Mouse (Mus musculus) intestine, embryonic 15.5 days (tissue): ENCODE results near the gene Zdhhc16. TPM values are rescaled to one million over a fixed set of nuclear protein-coding genes. Genes with fewer than 3 reads are reported as not detected.
"Not testable (repeated sequence)": the region's sequence is repeated elsewhere in the genome, so short reads cannot be mapped to it uniquely, and the experiment has no call there.

Experiments
- ATAC-seq: fragments of 200-750 bp; cut with Nextera tagmentation; 2 replicates; pipeline ENCODE4 v1.8.0; 2017; ENCODE audit warnings: moderate TSS enrichment, moderate library complexity
- H3K27ac ChIP-seq: fragments of 300-500 bp; sonication (generic); 2 replicates; pipeline ENCODE4 v1.5.1; 2015; ENCODE audit warnings: mild to moderate bottlenecking, inconsistent platforms
- H3K27me3 ChIP-seq: fragments of 300-500 bp; sonication (generic); replicated peaks from 2 replicates; pipeline ENCODE4 v1.6.1; 2015; ENCODE audit warnings: inconsistent platforms
- H3K36me3 ChIP-seq: fragments of 300-500 bp; sonication (generic); 2 replicates; pipeline ENCODE4 v1.6.1; 2015; ENCODE audit warnings: inconsistent platforms
- H3K4me1 ChIP-seq: fragments of 300-500 bp; sonication (generic); replicated peaks from 2 replicates; pipeline ENCODE4 v1.6.1; 2015; ENCODE audit warnings: inconsistent platforms
- H3K4me2 ChIP-seq: fragments of 300-500 bp; sonication (generic); replicated peaks from 2 replicates; pipeline ENCODE4 v1.6.1; 2015; ENCODE audit warnings: mild to moderate bottlenecking, inconsistent platforms
- H3K4me3 ChIP-seq: fragments of 300-500 bp; sonication (generic); replicated peaks from 2 replicates; pipeline ENCODE4 v1.5.1; 2015; ENCODE audit warnings: inconsistent platforms
- H3K9ac ChIP-seq: fragments of 300-500 bp; sonication (generic); 2 replicates; pipeline ENCODE4 v1.6.1; 2015; ENCODE audit warnings: inconsistent platforms
- H3K9me3 ChIP-seq: fragments of 300-500 bp; sonication (generic); 2 replicates; pipeline ENCODE4 v1.6.1; 2016; ENCODE audit warnings: inconsistent platforms
- WGBS: fragments of 180-500 bp; shearing (Covaris S2); methylation state at CpG from one replicate; pipeline ENCODE4 v1.1.7; 2015; 5-methylcytosine and 5-hydroxymethylcytosine counted together
- polyA plus RNA-seq: library from polyadenylated mRNA; unstranded; fragments of >200 nt; fragmentation: Nextera tagmentation; extraction: Ambion mirVana; gene quantifications from 2 replicates; pipeline ENCODE4 v1.2.1, GENCODE M21; 2015

The Zdhhc16 gene
- polyA plus RNA-seq, 1 experiment from 2014 or later, result 67.1 TPM

DNA sequence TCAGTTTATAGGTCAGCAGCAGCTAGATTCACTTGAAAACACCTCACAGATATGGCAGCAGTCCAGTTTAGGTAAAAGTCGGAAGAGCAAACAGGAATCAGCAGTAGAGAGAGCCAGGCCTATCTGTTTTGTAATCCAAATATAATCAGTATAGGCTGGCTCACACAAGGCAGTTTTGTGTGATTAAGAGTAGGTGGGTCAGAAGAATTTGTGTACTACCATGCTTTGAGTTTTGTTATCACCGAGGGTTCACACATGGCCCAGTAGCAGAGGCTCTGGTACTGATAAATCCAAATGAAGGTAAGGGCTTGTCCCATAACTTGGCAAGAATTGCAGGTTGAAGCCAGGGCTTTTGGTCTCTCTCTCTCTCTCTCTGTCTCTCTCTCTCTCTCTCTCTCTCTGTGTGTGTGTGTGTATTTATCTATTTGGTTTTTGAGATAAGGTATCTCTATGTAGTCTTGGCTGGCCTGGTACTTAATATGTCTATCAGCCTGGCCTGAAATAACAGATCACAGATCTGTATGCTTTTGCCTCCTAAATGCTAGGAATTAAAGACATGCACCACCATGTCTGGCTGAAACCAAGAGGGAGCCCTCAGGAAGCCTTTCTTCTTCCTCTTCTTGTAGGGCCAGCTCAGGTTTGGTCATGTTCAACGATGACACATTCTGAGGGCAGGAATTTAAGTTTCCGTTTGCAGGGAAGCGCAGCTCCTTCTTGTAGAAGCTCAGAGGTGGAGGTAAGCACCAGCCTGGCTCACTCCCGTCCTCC, 26.8 kb upstream of the Zdhhc16 start:
- WGBS, result 48% methylated on average over 6 of the region's 6 CpGs
- no peaks in the 10 kb centered on the region for H3K36me3 ChIP-seq
- H3K27me3 ChIP-seq, result no peaks in the 10 kb centered on the region
- ATAC-seq, result no peak
- no peak overlapping the region for H3K27ac ChIP-seq
- H3K9me3 ChIP-seq, result no peaks in the 10 kb centered on the region
- peaks cover 13% of the 10 kb centered on the region for H3K4me1 ChIP-seq
- no peak overlapping the region for H3K9ac ChIP-seq
- H3K4me3 ChIP-seq, result no peak overlapping the region
- no peak overlapping the region for H3K4me2 ChIP-seq

GRCm38 (mm10) chr19:41907079-41907760, 26.1 kb upstream of the Zdhhc16 start:
- peaks cover 13% of the 10 kb centered on the region for H3K4me1 ChIP-seq
- no peak for ATAC-seq
- no peak overlapping the region for H3K9ac ChIP-seq
- no peak overlapping the region for H3K4me3 ChIP-seq
- 0 out of 2 replicates have a peak overlapping the region, but pooled peaks have one; percentile 12 for H3K4me2 ChIP-seq
- H3K27me3 ChIP-seq, result no peaks in the 10 kb centered on the region
- no peaks in the 10 kb centered on the region for H3K9me3 ChIP-seq
- no peak overlapping the region; the same call in 1 of the 2 replicates for H3K27ac ChIP-seq
- 31% methylated on average over 8 of the region's 8 CpGs for WGBS
- no peaks in the 10 kb centered on the region for H3K36me3 ChIP-seq

DNA sequence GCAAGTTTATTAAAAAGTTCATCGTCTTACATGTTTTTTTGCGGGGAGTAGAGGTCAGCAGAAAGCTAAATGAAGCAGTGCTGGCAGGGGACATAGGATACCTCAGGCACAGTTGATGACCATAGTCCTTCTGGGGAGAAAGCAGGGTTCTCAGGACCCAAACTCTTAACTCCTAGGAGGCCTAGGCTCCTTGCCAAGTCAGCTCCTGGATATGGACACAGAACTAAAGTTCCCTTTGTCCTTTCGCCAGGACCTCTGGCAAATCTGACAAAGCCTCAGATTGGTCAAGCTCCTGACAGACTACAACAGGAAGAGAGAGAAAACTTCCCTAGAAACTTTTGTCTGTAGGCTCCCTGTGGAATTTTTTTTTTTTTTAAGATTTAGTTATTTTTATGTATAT, 24.5 kb upstream of the Zdhhc16 start:
- ATAC-seq, result no peak
- 85% methylated on average over 3 of the region's 3 CpGs for WGBS

DNA sequence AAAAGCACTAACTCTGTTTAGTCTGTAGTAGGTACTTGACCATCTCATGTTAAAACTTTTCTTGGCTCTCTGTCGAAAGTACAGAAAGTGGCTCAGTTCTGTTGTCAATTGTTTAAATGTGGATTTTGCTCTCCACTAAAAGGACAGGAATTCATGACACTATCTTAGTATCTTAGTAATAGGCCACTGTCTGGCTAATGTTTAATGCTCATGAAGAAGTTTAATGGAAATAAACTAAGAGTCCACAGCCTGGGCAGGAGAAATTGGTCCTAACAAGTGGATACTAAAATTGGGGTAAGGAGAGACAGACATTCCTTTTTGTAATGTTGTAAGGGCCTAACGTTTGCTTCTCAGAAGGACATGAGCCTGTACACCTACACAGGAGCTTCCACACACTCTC, 22.9 kb upstream of the Zdhhc16 start:
- no peak for ATAC-seq
- Histone ChIP-seq H3K36me3 (no peaks in the 10 kb centered on the region), H3K4me1 (peaks cover 21% of the 10 kb centered on the region), H3K9me3 (no peaks in the 10 kb centered on the region), H3K27me3 (no peaks in the 10 kb centered on the region), H3K4me2 (no peak overlapping the region), H3K9ac (no peak overlapping the region), H3K4me3 (no peak overlapping the region), H3K27ac (peak overlapping the region; percentile 94; the same call in 1 of the 2 replicates)
- 81% methylated on average over 2 of the region's 2 CpGs for WGBS

More for the DNA sequence above, 24.5 kb upstream of the Zdhhc16 start:
- no peak overlapping the region for H3K4me3 ChIP-seq
- H3K27me3 ChIP-seq, result no peaks in the 10 kb centered on the region
- H3K9ac ChIP-seq, result no peak overlapping the region
- no peak overlapping the region for H3K27ac ChIP-seq
- H3K4me2 ChIP-seq, result no peak overlapping the region
- H3K36me3 ChIP-seq, result no peaks in the 10 kb centered on the region
- H3K4me1 ChIP-seq, result peaks cover 18% of the 10 kb centered on the region
- no peaks in the 10 kb centered on the region for H3K9me3 ChIP-seq

DNA sequence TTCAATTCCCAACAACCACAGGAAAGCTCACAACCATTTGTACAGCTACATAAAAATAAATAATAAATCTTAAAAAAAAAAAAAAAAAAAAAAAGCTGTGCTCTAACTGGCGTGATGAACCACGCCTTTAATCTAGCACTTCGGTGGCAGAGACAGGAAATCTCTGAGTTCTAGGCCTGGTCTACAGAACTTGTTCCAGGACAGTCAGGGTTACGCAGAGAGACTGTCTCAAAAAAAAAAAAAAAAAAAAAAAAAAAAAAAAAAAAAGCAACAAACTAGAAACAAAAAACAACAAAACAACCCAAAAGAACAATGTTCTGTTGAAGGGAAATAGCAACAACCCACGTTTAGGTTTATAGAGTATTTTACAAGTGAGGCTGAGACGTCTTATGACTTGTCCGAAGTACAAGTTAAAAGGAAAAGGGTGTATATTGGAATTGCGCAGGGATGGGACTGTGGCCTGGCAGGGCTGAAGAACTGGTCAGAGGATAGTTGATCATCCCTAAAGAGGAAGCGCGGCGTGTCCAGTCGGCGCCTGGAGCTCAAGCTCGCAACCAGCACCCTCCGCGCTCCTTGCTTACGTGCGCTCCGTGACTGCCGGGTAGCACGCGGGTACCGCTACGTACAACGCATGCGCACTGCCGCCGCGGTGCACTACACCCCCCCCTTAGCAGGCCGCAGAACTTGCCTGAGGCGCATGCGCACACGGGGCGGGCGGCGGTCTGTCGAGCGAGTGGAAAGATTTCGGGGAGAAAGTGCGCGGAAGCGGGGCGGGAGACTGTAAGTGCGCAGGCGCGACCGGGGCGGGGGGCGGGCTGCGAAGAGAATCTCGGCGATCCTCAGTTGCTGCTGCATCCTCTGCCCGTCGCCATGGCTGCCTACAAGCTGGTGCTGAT, 21.9 kb upstream of the Zdhhc16 start, which contains the start of gene Pgam1:
Pgam1 (plus strand) TSS at position 746 of the 896 bp plus-strand sequence.
- Histone ChIP-seq H3K36me3 (peaks cover 8% of the 10 kb centered on the region), H3K27ac (peak within 1 kb of the TSS; percentile 94), H3K4me2 (peak within 1 kb of the TSS; percentile 79), H3K27me3 (no peaks in the 10 kb centered on the region), H3K4me1 (peaks cover 21% of the 10 kb centered on the region), H3K9ac (peak within 1 kb of the TSS; percentile 93), H3K4me3 (peak within 1 kb of the TSS; percentile 81), H3K9me3 (no peaks in the 10 kb centered on the region)
- 5% methylated on average over 53 of the region's 54 CpGs for WGBS
- peak; percentile 94 for ATAC-seq

GRCm38 (mm10) chr19:41912121-41913080, 20.9 kb upstream of the Zdhhc16 start:
- Histone ChIP-seq H3K9me3 (no peaks in the 10 kb centered on the region), H3K27ac (peak overlapping the region; percentile 94)
- WGBS, result under 1% methylated on average over 53 of the region's 53 CpGs

GRCm38 (mm10) chr19:41913774-41914591, 19.3 kb upstream of the Zdhhc16 start:
- H3K9ac ChIP-seq, result peak overlapping the region; percentile 93
- peaks cover 8% of the 10 kb centered on the region for H3K4me1 ChIP-seq
- H3K4me3 ChIP-seq, result peak overlapping the region; percentile 81
- H3K9me3 ChIP-seq, result no peaks in the 10 kb centered on the region
- WGBS, result 41% methylated on average over 6 of the region's 6 CpGs
- no peak for ATAC-seq
- H3K36me3 ChIP-seq, result peaks cover 16% of the 10 kb centered on the region
- H3K4me2 ChIP-seq, result peak overlapping the region; percentile 79
- no peaks in the 10 kb centered on the region for H3K27me3 ChIP-seq
- H3K27ac ChIP-seq, result no peak overlapping the region

More at GRCm38 (mm10) chr19:41912121-41913080, 20.9 kb upstream of the Zdhhc16 start:
- H3K4me2 ChIP-seq, result peak overlapping the region; percentile 79
- H3K4me1 ChIP-seq, result peaks cover 13% of the 10 kb centered on the region
- H3K36me3 ChIP-seq, result peaks cover 11% of the 10 kb centered on the region
- H3K4me3 ChIP-seq, result peak overlapping the region; percentile 81
- ATAC-seq, result peak; percentile 48
- peak overlapping the region; percentile 93 for H3K9ac ChIP-seq
- no peaks in the 10 kb centered on the region for H3K27me3 ChIP-seq

- H3K4me2 ChIP-seq, result peak overlapping the region; percentile 79
- not testable (repeated sequence) for H3K9ac ChIP-seq, H3K27me3 ChIP-seq, H3K4me1 ChIP-seq, ATAC-seq, H3K27ac ChIP-seq, H3K9me3 ChIP-seq
- H3K4me3 ChIP-seq, result peak overlapping the region; percentile 81; the same call in 1 of the 2 replicates
- peaks cover 20% of the 10 kb centered on the region for H3K36me3 ChIP-seq
Observed at GRCm38 (mm10) chr19:41914592-41914882, 18.7 kb upstream of the Zdhhc16 start.

- WGBS, result 80% methylated on average over 3 of the region's 3 CpGs
- no peak overlapping the region for H3K9ac ChIP-seq
- no peaks in the 10 kb centered on the region for H3K9me3 ChIP-seq
- no peak overlapping the region for H3K4me2 ChIP-seq
- H3K36me3 ChIP-seq, result peaks cover 20% of the 10 kb centered on the region
- no peak overlapping the region for H3K27ac ChIP-seq
- H3K4me3 ChIP-seq, result no peak overlapping the region
- H3K4me1 ChIP-seq, result peaks cover 8% of the 10 kb centered on the region
- ATAC-seq, result no peak
- H3K27me3 ChIP-seq, result no peaks in the 10 kb centered on the region
Observed at GRCm38 (mm10) chr19:41915294-41915693, 18.0 kb upstream of the Zdhhc16 start.

GRCm38 (mm10) chr19:41916853-41917252, 16.4 kb upstream of the Zdhhc16 start:
- Histone ChIP-seq H3K9me3 (no peaks in the 10 kb centered on the region), H3K27ac (no peak overlapping the region), H3K27me3 (no peaks in the 10 kb centered on the region), H3K36me3 (peaks cover 20% of the 10 kb centered on the region), H3K9ac (no peak overlapping the region), H3K4me1 (peaks cover 8% of the 10 kb centered on the region), H3K4me3 (no peak overlapping the region), H3K4me2 (no peak overlapping the region)
- ATAC-seq, result no peak
- 84% methylated on average over 4 of the region's 4 CpGs for WGBS
